Mouse (Mus musculus) myocyte (in vitro differentiated cells): ENCODE measurements at regions not wholly inside any gene's neighbourhood (a gene's known extent, or its start where the extent isn't known, plus 50 kb on each side); places are given as distances from the start of the nearest gene placed in this dataset.

ENCODE experiments used
- H3K27me3 ChIP-seq: one replicate; pipeline ENCODE4 v1.6.1; 2011; ENCODE audit not compliant: control insufficient read depth, insufficient read depth, insufficient read length
- H3K36me3 ChIP-seq: one replicate; pipeline ENCODE4 v1.6.1; 2011; ENCODE audit not compliant: control insufficient read depth, insufficient read depth
- H3K4me2 ChIP-seq: one replicate; pipeline ENCODE4 v1.6.1; 2011; ENCODE audit warnings: low read depth, control low read depth
- H3K4me3 ChIP-seq: one replicate; pipeline ENCODE4 v1.5.1; 2011; ENCODE audit warnings: mild to moderate bottlenecking, control low read depth, moderate library complexity
- H3K79me2 ChIP-seq: one replicate; pipeline ENCODE4 v1.6.1; 2011; ENCODE audit not compliant: control insufficient read depth, insufficient read depth
- H3ac ChIP-seq: one replicate; pipeline ENCODE4 v1.6.1; 2011; ENCODE audit not compliant: control insufficient read depth, insufficient read length
- CEBPB ChIP-seq: IDR thresholded peaks from 2 replicates; pipeline ENCODE4 v1.6.1; 2011; ENCODE audit warnings: mild to moderate bottlenecking, moderate library complexity; ENCODE audit not compliant: poor library complexity, insufficient read depth, severe bottlenecking
- E2F4 ChIP-seq: IDR thresholded peaks from one replicate; pipeline ENCODE4 v1.6.1; 2011; ENCODE audit warnings: mild to moderate bottlenecking, control low read depth, moderate library complexity; ENCODE audit not compliant: insufficient read depth
- MAX ChIP-seq: IDR thresholded peaks from one replicate; pipeline ENCODE4 v1.6.1; 2011; ENCODE audit warnings: low read depth, mild to moderate bottlenecking, control low read depth
- MYOD1 ChIP-seq, 3 experiments: IDR thresholded peaks; one replicate each; pipeline ENCODE4 v1.6.1; 2011; ENCODE audit warnings: control low read depth in 2 of 3, low read depth in 2 of 3, mild to moderate bottlenecking in 2 of 3, moderate library complexity in 1 of 3; ENCODE audit not compliant: insufficient read length in 2 of 3, control insufficient read depth in 1 of 3
- MYOG ChIP-seq, 3 experiments: IDR thresholded peaks; one replicate each; pipeline ENCODE4 v1.6.1; 2011; ENCODE audit warnings: control low read depth in 2 of 3, low read depth in 2 of 3, mild to moderate bottlenecking in 2 of 3; ENCODE audit not compliant: insufficient read length in 2 of 3, control insufficient read depth in 1 of 3, insufficient read depth in 1 of 3
- POLR2A ChIP-seq: IDR thresholded peaks from one replicate; pipeline ENCODE4 v1.6.1; 2011; ENCODE audit warnings: low read depth, mild to moderate bottlenecking, control low read depth, moderate library complexity; ENCODE audit not compliant: insufficient read length
- POLR2AphosphoS2 ChIP-seq: IDR thresholded peaks from one replicate; pipeline ENCODE4 v1.6.1; 2011; ENCODE audit warnings: low read depth, control low read depth; ENCODE audit not compliant: insufficient read length
- REST ChIP-seq: IDR thresholded peaks from one replicate; pipeline ENCODE4 v1.6.1; 2011; ENCODE audit warnings: mild to moderate bottlenecking, control low read depth, moderate library complexity; ENCODE audit not compliant: insufficient read depth, insufficient read length
- SRF ChIP-seq: IDR thresholded peaks from one replicate; pipeline ENCODE4 v1.6.1; 2011; ENCODE audit warnings: low read depth; ENCODE audit not compliant: control insufficient read depth, insufficient read length
- TCF12 ChIP-seq: IDR thresholded peaks from one replicate; pipeline ENCODE4 v1.6.1; 2011; ENCODE audit warnings: mild to moderate bottlenecking, control low read depth; ENCODE audit not compliant: poor library complexity, insufficient read depth, severe bottlenecking
- TCF3 ChIP-seq: IDR thresholded peaks from one replicate; pipeline ENCODE4 v1.6.1; 2011; ENCODE audit warnings: low read depth, control low read depth; ENCODE audit not compliant: insufficient read length
- USF1 ChIP-seq: IDR thresholded peaks from one replicate; pipeline ENCODE4 v1.6.1; 2011; ENCODE audit warnings: low read depth, mild to moderate bottlenecking, control low read depth, moderate library complexity

DNA sequence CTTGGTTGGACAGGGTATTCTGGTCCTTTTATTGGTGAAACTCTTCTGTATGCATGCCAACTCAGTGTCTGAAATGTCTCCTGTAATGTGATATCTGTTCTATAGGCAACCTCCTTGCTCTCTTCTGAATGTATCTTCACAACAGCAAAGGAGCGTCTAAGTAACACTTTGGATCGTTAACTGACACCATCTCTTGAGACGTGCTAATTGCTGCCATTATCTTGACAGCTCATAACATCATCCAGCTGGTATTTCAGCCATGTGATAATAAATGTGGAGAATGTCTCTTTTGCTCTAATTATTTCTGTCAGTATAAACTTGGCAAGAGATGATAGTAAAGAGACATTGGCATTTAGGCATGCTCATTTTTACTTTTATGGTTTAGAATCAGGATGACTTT lies 68.8 kb upstream of the Col8a1 start:
- Histone ChIP-seq H3K27me3 (no peaks in the 10 kb centered on the region), H3K4me2 (no peak overlapping the region), H3ac (no peak overlapping the region), H3K4me3 (no peak overlapping the region), H3K79me2 (no peaks in the 10 kb centered on the region), H3K36me3 (no peaks in the 10 kb centered on the region)
- TF ChIP-seq TCF3 (no peak), USF1 (no peak), POLR2A (no peak), SRF (no peak), TCF12 (no peak), MAX (no peak), MYOD1 (IDR thresholded peaks at IDR 0.05; ENCODE audit: control insufficient read depth in 1 of 3, insufficient read length in 2 of 3, low read depth in 2 of 3) (no peak)

DNA sequence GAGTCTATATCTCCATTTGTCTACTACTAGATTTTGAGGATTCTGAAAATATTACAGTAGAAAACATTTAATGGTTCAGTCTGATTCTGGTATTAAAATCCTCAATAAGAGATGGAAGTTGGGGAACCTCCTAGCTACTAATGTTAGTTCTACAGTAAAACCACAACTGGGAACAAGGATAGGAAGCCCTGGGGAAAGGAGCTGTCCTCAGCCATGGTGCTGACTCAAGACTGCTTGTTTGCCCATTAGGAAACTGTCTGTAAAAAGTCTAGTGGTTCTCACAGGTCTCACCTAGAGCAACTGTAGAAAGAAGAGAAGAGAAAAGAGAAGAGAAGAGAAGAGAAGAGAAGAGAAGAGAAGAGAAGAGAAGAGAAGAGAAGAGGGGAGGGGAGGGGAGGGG lies 90.9 kb upstream of the Col8a1 start:
- Histone ChIP-seq H3K4me2 (no peak overlapping the region), H3K36me3 (no peaks in the 10 kb centered on the region), H3ac (no peak overlapping the region), H3K27me3 (no peaks in the 10 kb centered on the region), H3K4me3 (no peak overlapping the region), H3K79me2 (no peaks in the 10 kb centered on the region)
- TF ChIP-seq REST (peak; percentile 86), CEBPB (no peak), SRF (no peak), MAX (peak; percentile 33)

DNA sequence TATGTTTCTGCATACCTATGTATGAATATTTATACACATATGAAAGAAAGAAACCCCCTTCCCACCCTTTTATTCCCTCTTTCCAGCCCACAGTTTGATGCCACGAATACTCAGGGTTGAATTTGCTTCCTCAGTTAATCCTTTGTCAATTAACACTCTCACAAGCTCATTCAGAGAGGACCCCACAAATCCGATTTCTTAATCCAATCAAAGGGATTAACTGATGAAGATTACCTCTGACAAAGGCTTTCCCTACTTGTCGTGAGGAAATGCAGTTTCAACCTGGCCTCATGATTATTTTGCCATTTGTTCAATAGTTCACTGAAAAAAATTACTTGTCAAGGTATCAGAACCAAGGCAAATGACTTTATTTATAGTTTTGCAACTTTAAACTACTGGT lies 91.8 kb upstream of the Col8a1 start:
- H3ac ChIP-seq: no peak overlapping the region
- H3K4me2 ChIP-seq: no peak overlapping the region
- H3K4me3 ChIP-seq: no peak overlapping the region
- no peaks in the 10 kb centered on the region for H3K27me3 ChIP-seq
- TF ChIP-seq MYOD1 (IDR thresholded peaks at IDR 0.05; ENCODE audit: control insufficient read depth in 1 of 3, insufficient read length in 2 of 3, low read depth in 2 of 3) (no peak), E2F4 (no peak), REST (no peak), SRF (no peak), MYOG (IDR thresholded peaks at IDR 0.05; ENCODE audit: control insufficient read depth in 1 of 3, insufficient read depth in 1 of 3, insufficient read length in 2 of 3, low read depth in 2 of 3) (no peak), USF1 (no peak), TCF12 (no peak), TCF3 (no peak), CEBPB (no peak), POLR2A (no peak)
- no peaks in the 10 kb centered on the region for H3K36me3 ChIP-seq
- no peaks in the 10 kb centered on the region for H3K79me2 ChIP-seq

DNA sequence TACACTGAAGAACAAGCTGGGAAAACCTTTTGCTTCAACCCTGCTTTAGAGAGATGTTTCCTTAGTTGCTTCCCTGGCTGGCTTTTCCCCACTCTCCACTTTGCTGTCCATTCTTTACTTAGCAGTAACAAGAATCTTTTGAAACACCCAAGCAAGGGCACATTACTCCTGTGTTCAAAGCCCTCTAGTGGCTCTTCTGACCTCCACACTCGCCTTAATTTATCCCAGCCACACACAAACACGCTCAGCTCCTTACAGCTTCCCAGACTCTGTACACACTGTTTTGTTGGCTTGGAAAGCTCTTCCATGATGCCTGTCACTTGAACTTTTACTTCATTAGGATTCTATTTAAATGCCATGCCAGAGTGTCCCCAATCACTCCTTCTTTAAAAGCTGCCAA lies 97.3 kb upstream of the Col8a1 start:
- Histone ChIP-seq H3K27me3 (no peaks in the 10 kb centered on the region), H3K4me3 (no peak overlapping the region), H3K79me2 (no peaks in the 10 kb centered on the region), H3K4me2 (no peak overlapping the region), H3ac (no peak overlapping the region), H3K36me3 (no peaks in the 10 kb centered on the region)
- no peak for TF ChIP-seq CEBPB
- TF ChIP-seq POLR2AphosphoS2: no peak
- TF ChIP-seq SRF: no peak
- TF ChIP-seq TCF3: no peak
- TF ChIP-seq REST: no peak
- no peak for TF ChIP-seq E2F4
- no peak for TF ChIP-seq USF1
- TF ChIP-seq MAX: no peak
- TF ChIP-seq TCF12: no peak
- TF ChIP-seq MYOG (IDR thresholded peaks at IDR 0.05; ENCODE audit: control insufficient read depth in 1 of 3, insufficient read depth in 1 of 3, insufficient read length in 2 of 3, low read depth in 2 of 3): no peak
- TF ChIP-seq MYOD1 (IDR thresholded peaks at IDR 0.05; ENCODE audit: control insufficient read depth in 1 of 3, insufficient read length in 2 of 3, low read depth in 2 of 3): no peak
- no peak for TF ChIP-seq POLR2A

DNA sequence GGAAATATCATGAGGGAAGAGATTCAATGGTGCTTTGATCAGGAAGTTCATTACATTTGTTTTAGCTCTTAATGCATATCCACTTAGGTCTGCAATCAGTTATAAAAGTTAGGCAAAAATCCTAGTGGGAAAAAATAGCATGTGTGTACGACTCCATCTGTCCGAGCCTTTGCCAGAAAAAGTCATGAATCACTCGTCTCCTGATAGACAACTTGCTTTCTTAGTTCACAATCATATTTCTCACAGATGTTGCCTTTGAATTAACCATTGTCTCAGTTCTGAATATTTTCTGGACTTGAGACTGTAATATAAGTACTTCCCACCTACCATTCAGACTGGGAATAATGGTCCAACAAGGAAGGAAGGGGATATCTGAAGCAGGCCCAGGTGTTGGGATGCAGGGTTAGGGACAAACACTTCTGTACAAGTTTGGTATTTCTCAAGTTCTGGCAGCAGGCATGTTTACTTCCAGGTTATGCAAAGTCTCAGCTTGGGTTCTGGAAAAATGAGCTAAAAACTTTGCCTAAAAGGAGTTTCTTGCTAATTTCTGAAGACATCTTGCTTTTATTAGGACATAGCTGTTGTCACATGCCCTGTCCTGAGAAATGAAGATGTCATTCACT lies 98.4 kb upstream of the Col8a1 start:
- Histone ChIP-seq H3K4me2 (no peak overlapping the region), H3K36me3 (no peaks in the 10 kb centered on the region), H3ac (no peak overlapping the region), H3K79me2 (no peaks in the 10 kb centered on the region), H3K4me3 (no peak overlapping the region), H3K27me3 (no peaks in the 10 kb centered on the region)
- TF ChIP-seq MYOG (IDR thresholded peaks at IDR 0.05; ENCODE audit: control insufficient read depth in 1 of 3, insufficient read depth in 1 of 3, insufficient read length in 2 of 3, low read depth in 2 of 3) (no peak), SRF (no peak), TCF3 (no peak), TCF12 (no peak), POLR2AphosphoS2 (no peak), POLR2A (no peak), CEBPB (no peak), E2F4 (no peak), MAX (no peak), MYOD1 (IDR thresholded peaks at IDR 0.05; ENCODE audit: control insufficient read depth in 1 of 3, insufficient read length in 2 of 3, low read depth in 2 of 3) (no peak), REST (no peak), USF1 (no peak)
